Mouse (Mus musculus): ENCODE results near the gene Dpm2. TPM values are rescaled to one million over a fixed set of nuclear protein-coding genes. Genes with fewer than 3 reads are reported as not detected.
A peak's percentile ranks its signal among the peaks of the same experiment; 100 is the strongest.

The Dpm2 gene
- polyA plus RNA-seq, 1 experiment: 73.7 TPM

GRCm38 (mm10) chr2:32620682-32621516 is 50.2 kb downstream of the Dpm2 start:
- Histone ChIP-seq H3K36me3 (ENCODE audit: control insufficient read depth, insufficient read depth) (peaks cover 28% of the 10 kb centered on the region), H3ac (ENCODE audit: control insufficient read depth, insufficient read length, low read depth) (peak overlapping the region; percentile 13), H3K4me3 (ENCODE audit: insufficient read depth, poor library complexity, severe bottlenecking) (no peak overlapping the region), H3K79me3 (ENCODE audit: low read depth) (no peaks in the 10 kb centered on the region), H3K27me3 (ENCODE audit: control insufficient read depth, insufficient read depth, insufficient read length) (no peaks in the 10 kb centered on the region), H3K79me2 (ENCODE audit: control insufficient read depth, insufficient read depth) (no peaks in the 10 kb centered on the region)
- peak; percentile 6 for TF ChIP-seq CEBPB (IDR thresholded peaks at IDR 0.05; ENCODE audit: low read depth)
- TF ChIP-seq MYOG (IDR thresholded peaks at IDR 0.05; ENCODE audit: control insufficient read depth, extremely low read depth, insufficient read length): no peak

GRCm38 (mm10) chr2:32621517-32621859 is 50.8 kb downstream of the Dpm2 start, which contains the start of gene Ak1:
TSS of gene Ak1 (plus strand) at chr2:32621758.
- Histone ChIP-seq H3K27me3 (ENCODE audit: control insufficient read depth, insufficient read depth, insufficient read length) (no peaks in the 10 kb centered on the region), H3K79me2 (ENCODE audit: control insufficient read depth, insufficient read depth) (no peaks in the 10 kb centered on the region), H3ac (ENCODE audit: control insufficient read depth, insufficient read length, low read depth) (peak within 1 kb of the TSS; percentile 13), H3K4me3 (ENCODE audit: insufficient read depth, poor library complexity, severe bottlenecking) (no peak within 1 kb of the TSS), H3K79me3 (ENCODE audit: low read depth) (no peaks in the 10 kb centered on the region), H3K36me3 (ENCODE audit: control insufficient read depth, insufficient read depth) (peaks cover 22% of the 10 kb centered on the region)
- TF ChIP-seq MYOD1 (IDR thresholded peaks at IDR 0.05; ENCODE audit: control insufficient read depth, insufficient read length, low read depth) (no peak), MAX (IDR thresholded peaks at IDR 0.05) (no peak), USF1 (IDR thresholded peaks at IDR 0.05; ENCODE audit: low read depth) (no peak), CTCF (IDR thresholded peaks at IDR 0.05; ENCODE audit: control insufficient read depth, insufficient read depth, insufficient read length) (no peak), CEBPB (IDR thresholded peaks at IDR 0.05; ENCODE audit: low read depth) (no peak), MYOG (IDR thresholded peaks at IDR 0.05; ENCODE audit: control insufficient read depth, extremely low read depth, insufficient read length) (no peak), FOSL1 (IDR thresholded peaks at IDR 0.05; ENCODE audit: insufficient read depth, low read length, poor library complexity, severe bottlenecking) (no peak)

Other genes with a start within 250 kb of the Dpm2 start
- 43.5 TPM for gene Ciz1, start 218.5 kb upstream of the Dpm2 start, polyA plus RNA-seq (2012; fragmentation: generic; extraction: Trizol)
- gene Dnm1, start 217.5 kb upstream of the Dpm2 start, polyA plus RNA-seq (2012; fragmentation: generic; extraction: Trizol): 27.7 TPM
- gene 1110008P14Rik, start 188.9 kb upstream of the Dpm2 start, polyA plus RNA-seq (2012; fragmentation: generic; extraction: Trizol): 104 TPM
- gene Lcn2, start 182.6 kb upstream of the Dpm2 start, polyA plus RNA-seq (2012; fragmentation: generic; extraction: Trizol): not detected
- 39.1 TPM for gene Ptges2, start 175.0 kb upstream of the Dpm2 start, polyA plus RNA-seq (2012; fragmentation: generic; extraction: Trizol)
- 3.2 TPM for gene Naif1, start 120.4 kb upstream of the Dpm2 start, polyA plus RNA-seq (2012; fragmentation: generic; extraction: Trizol)
- 11.2 TPM for gene Slc25a25, start 119.4 kb upstream of the Dpm2 start, polyA plus RNA-seq (2012; fragmentation: generic; extraction: Trizol)
- gene Fam102a, start 35.5 kb upstream of the Dpm2 start, polyA plus RNA-seq (2012; fragmentation: generic; extraction: Trizol): 2.4 TPM
- 0.05 TPM for gene Pip5kl1, start 3.9 kb downstream of the Dpm2 start, polyA plus RNA-seq (2012; fragmentation: generic; extraction: Trizol)
- 0.04 TPM for gene 9430097D07Rik, start 4.8 kb downstream of the Dpm2 start, polyA plus RNA-seq (2012; fragmentation: generic; extraction: Trizol)
- gene St6galnac4, start 16.2 kb downstream of the Dpm2 start, polyA plus RNA-seq (2012; fragmentation: generic; extraction: Trizol): 82.3 TPM
- gene St6galnac6, start 28.9 kb downstream of the Dpm2 start, polyA plus RNA-seq (2012; fragmentation: generic; extraction: Trizol): 59.1 TPM
- 184 TPM for gene Ak1, start 50.9 kb downstream of the Dpm2 start, polyA plus RNA-seq (2012; fragmentation: generic; extraction: Trizol)
- gene Eng, start 75.7 kb downstream of the Dpm2 start, polyA plus RNA-seq (2012; fragmentation: generic; extraction: Trizol): 1.1 TPM
- gene Fpgs, start 133.3 kb downstream of the Dpm2 start, polyA plus RNA-seq (2012; fragmentation: generic; extraction: Trizol): 26.7 TPM
- 112 TPM for gene Cdk9, start 142.2 kb downstream of the Dpm2 start, polyA plus RNA-seq (2012; fragmentation: generic; extraction: Trizol)
- gene Sh2d3c, start 150.2 kb downstream of the Dpm2 start, polyA plus RNA-seq (2012; fragmentation: generic; extraction: Trizol): 0.50 TPM
- gene 6330409D20Rik, start 170.2 kb downstream of the Dpm2 start, polyA plus RNA-seq (2012; fragmentation: generic; extraction: Trizol): not detected
- 35.7 TPM for gene Tor2a, start 186.4 kb downstream of the Dpm2 start, polyA plus RNA-seq (2012; fragmentation: generic; extraction: Trizol)
- 0.14 TPM for gene Ttc16, start 204.8 kb downstream of the Dpm2 start, polyA plus RNA-seq (2012; fragmentation: generic; extraction: Trizol)
- gene Ptrh1, start 204.9 kb downstream of the Dpm2 start, polyA plus RNA-seq (2012; fragmentation: generic; extraction: Trizol): 83.9 TPM
- 0.81 TPM for gene Cfap157, start 213.6 kb downstream of the Dpm2 start, polyA plus RNA-seq (2012; fragmentation: generic; extraction: Trizol)

Measured in C2C12 (cell line).